Mouse (Mus musculus) stomach, embryonic 14.5 days (tissue): ENCODE results near the gene Plek. TPM values are rescaled to one million over a fixed set of nuclear protein-coding genes. Genes with fewer than 3 reads are reported as not detected.

Experiments used
- ATAC-seq: fragments of 200-750 bp; cut with Nextera tagmentation; 2 replicates; pipeline ENCODE4 v1.8.0; 2017; ENCODE audit warnings: low read depth, moderate TSS enrichment; ENCODE audit not compliant: insufficient number of reproducible peaks, insufficient read depth, low FRiP score
- H3K27ac ChIP-seq: fragments of 300-500 bp; sonication (generic); 2 replicates; pipeline ENCODE4 v1.5.1; 2014; ENCODE audit warnings: mild to moderate bottlenecking, low read length, moderate library complexity, mixed read lengths
- H3K27me3 ChIP-seq: fragments of 300-500 bp; sonication (generic); 2 replicates; pipeline ENCODE4 v1.6.1; 2014; ENCODE audit warnings: low read length, control low read depth, mixed read lengths; ENCODE audit not compliant: control insufficient read depth, insufficient read depth
- H3K36me3 ChIP-seq: fragments of 300-500 bp; sonication (generic); 2 replicates; pipeline ENCODE4 v1.6.1; 2014; ENCODE audit warnings: mild to moderate bottlenecking, control low read depth, low read length, moderate library complexity, mixed read lengths; ENCODE audit not compliant: control insufficient read depth, insufficient read depth
- H3K4me1 ChIP-seq: fragments of 300-500 bp; sonication (generic); 2 replicates; pipeline ENCODE4 v1.6.1; 2014; ENCODE audit warnings: low read length, control low read depth, mixed read lengths; ENCODE audit not compliant: control insufficient read depth, insufficient read depth
- H3K4me2 ChIP-seq: fragments of 300-500 bp; sonication (generic); replicated peaks from 2 replicates; pipeline ENCODE4 v1.6.1; 2014; ENCODE audit warnings: low read depth, low read length, control low read depth
- H3K4me3 ChIP-seq: fragments of 300-500 bp; sonication (generic); 2 replicates; pipeline ENCODE4 v1.5.1; 2014; ENCODE audit warnings: low read depth, low read length, control low read depth
- H3K9ac ChIP-seq: fragments of 300-500 bp; sonication (generic); replicated peaks from 2 replicates; pipeline ENCODE4 v1.6.1; 2014; ENCODE audit warnings: low read depth, mild to moderate bottlenecking, control low read depth, low read length, moderate library complexity, mixed read lengths
- H3K9me3 ChIP-seq: fragments of 300-500 bp; sonication (generic); 2 replicates; pipeline ENCODE4 v1.6.1; 2016; ENCODE audit warnings: low read depth, low read length, control low read depth; ENCODE audit not compliant: control insufficient read depth
- WGBS: fragments of 180-500 bp; shearing (Covaris S2); extraction: QIAGEN DNeasy Blood & Tissue Kit; methylation state at CpG from one replicate; pipeline ENCODE4 v1.1.7; 2014; 5-methylcytosine and 5-hydroxymethylcytosine counted together
- polyA plus RNA-seq: library from polyadenylated mRNA; unstranded; fragments of >200 nt; fragmentation: Nextera tagmentation; extraction: Ambion mirVana; gene quantifications from 2 replicates; pipeline ENCODE4 v1.2.1, GENCODE M21; 2014

The Plek gene
- polyA plus RNA-seq, 1 experiment from 2014 or later: 2.9 TPM

GRCm38 (mm10) chr11:17052476-17053049 is 382 bp upstream of the Plek start:
- H3K9me3 ChIP-seq: no peaks in the 10 kb centered on the region
- 17% methylated on average over 6 of the region's 6 CpGs for WGBS
- H3K27me3 ChIP-seq: no peaks in the 10 kb centered on the region

GRCm38 (mm10) chr11:17045806-17046205 is 6.4 kb downstream of the Plek start:
- no peak overlapping the region for H3K4me3 ChIP-seq
- H3K4me1 ChIP-seq: no peaks in the 10 kb centered on the region
- no peaks in the 10 kb centered on the region for H3K9me3 ChIP-seq
- no peak overlapping the region for H3K27ac ChIP-seq
- no peak overlapping the region for H3K9ac ChIP-seq
- no peaks in the 10 kb centered on the region for H3K36me3 ChIP-seq
- H3K4me2 ChIP-seq: no peak overlapping the region
- ATAC-seq: no peak
- WGBS: 84% methylated on average over 2 of the region's 2 CpGs
- H3K27me3 ChIP-seq: no peaks in the 10 kb centered on the region

More at GRCm38 (mm10) chr11:17052476-17053049, 382 bp upstream of the Plek start:
- H3K36me3 ChIP-seq: no peaks in the 10 kb centered on the region
- H3K27ac ChIP-seq: peak overlapping the region; percentile 72; the same call in 1 of the 2 replicates
- no peak for ATAC-seq
- H3K4me1 ChIP-seq: no peaks in the 10 kb centered on the region; the same call in 1 of the 2 replicates
- peak overlapping the region; percentile 37 for H3K9ac ChIP-seq
- H3K4me2 ChIP-seq: peak overlapping the region; percentile 62
- H3K4me3 ChIP-seq: peak overlapping the region; percentile 49

- H3K9me3 ChIP-seq: peaks cover under 1% of the 10 kb centered on the region; the same call in 1 of the 2 replicates
- H3K4me3 ChIP-seq: no peak overlapping the region
- H3K9ac ChIP-seq: no peak overlapping the region
- no peak for ATAC-seq
- no peaks in the 10 kb centered on the region for H3K27me3 ChIP-seq
- no peaks in the 10 kb centered on the region for H3K4me1 ChIP-seq
- 77% methylated on average over 3 of the region's 3 CpGs for WGBS
- H3K4me2 ChIP-seq: no peak overlapping the region
- H3K36me3 ChIP-seq: no peaks in the 10 kb centered on the region
- no peak overlapping the region for H3K27ac ChIP-seq
These were observed 28.2 kb downstream of the Plek start for GRCm38 (mm10) chr11:17023984-17024383.

GRCm38 (mm10) chr11:17023206-17023605 is 29.0 kb downstream of the Plek start:
- no peaks in the 10 kb centered on the region for H3K27me3 ChIP-seq
- no peaks in the 10 kb centered on the region for H3K4me1 ChIP-seq
- no peak overlapping the region for H3K27ac ChIP-seq
- H3K9me3 ChIP-seq: peaks cover 5% of the 10 kb centered on the region
- no peak overlapping the region for H3K4me2 ChIP-seq
- H3K4me3 ChIP-seq: no peak overlapping the region
- WGBS: 72% methylated on average over 6 of the region's 6 CpGs
- H3K9ac ChIP-seq: no peak overlapping the region
- no peak for ATAC-seq
- no peaks in the 10 kb centered on the region for H3K36me3 ChIP-seq

- Histone ChIP-seq H3K27me3 (no peaks in the 10 kb centered on the region), H3K4me3 (no peak overlapping the region), H3K9ac (no peak overlapping the region), H3K9me3 (peaks cover 5% of the 10 kb centered on the region), H3K27ac (no peak overlapping the region), H3K4me1 (no peaks in the 10 kb centered on the region), H3K4me2 (no peak overlapping the region), H3K36me3 (no peaks in the 10 kb centered on the region)
- WGBS: 90% methylated on average over 7 of the region's 7 CpGs
- no peak for ATAC-seq
These were observed 32.9 kb downstream of the Plek start for GRCm38 (mm10) chr11:17019328-17019727.

- no peaks in the 10 kb centered on the region for H3K27me3 ChIP-seq
- H3K36me3 ChIP-seq: no peaks in the 10 kb centered on the region
- H3K9ac ChIP-seq: no peak overlapping the region
- no peaks in the 10 kb centered on the region for H3K9me3 ChIP-seq
- no peak overlapping the region for H3K4me2 ChIP-seq
- H3K4me3 ChIP-seq: no peak overlapping the region
- H3K4me1 ChIP-seq: no peaks in the 10 kb centered on the region
- no peak overlapping the region for H3K27ac ChIP-seq
- no peak for ATAC-seq
These were observed 39.2 kb downstream of the Plek start for GRCm38 (mm10) chr11:17012948-17013347.

GRCm38 (mm10) chr11:17008498-17008941 is 43.7 kb downstream of the Plek start:
- no peaks in the 10 kb centered on the region for H3K27me3 ChIP-seq
- no peak overlapping the region for H3K4me2 ChIP-seq
- no peaks in the 10 kb centered on the region for H3K4me1 ChIP-seq
- ATAC-seq: no peak
- 59% methylated on average over 7 of the region's 7 CpGs for WGBS
- H3K9me3 ChIP-seq: no peaks in the 10 kb centered on the region
- H3K36me3 ChIP-seq: no peaks in the 10 kb centered on the region
- H3K4me3 ChIP-seq: no peak overlapping the region
- H3K27ac ChIP-seq: no peak overlapping the region
- no peak overlapping the region for H3K9ac ChIP-seq

- no peak for ATAC-seq
- H3K4me2 ChIP-seq: no peak overlapping the region
- no peaks in the 10 kb centered on the region for H3K27me3 ChIP-seq
- H3K9me3 ChIP-seq: no peaks in the 10 kb centered on the region
- H3K9ac ChIP-seq: no peak overlapping the region
- 86% methylated on average over 5 of the region's 5 CpGs for WGBS
- H3K4me3 ChIP-seq: no peak overlapping the region
- H3K36me3 ChIP-seq: no peaks in the 10 kb centered on the region
- no peak overlapping the region for H3K27ac ChIP-seq
- H3K4me1 ChIP-seq: no peaks in the 10 kb centered on the region
These were observed 44.5 kb downstream of the Plek start for GRCm38 (mm10) chr11:17007517-17008173.
